Mouse (Mus musculus) liver, embryonic 14.5 days (tissue): ENCODE results near the gene Map2k3. TPM values are rescaled to one million over a fixed set of nuclear protein-coding genes. Genes with fewer than 3 reads are reported as not detected.

Experiments used
- ATAC-seq: fragments of 200-750 bp; cut with Nextera tagmentation; 2 replicates; pipeline ENCODE4 v1.8.0; 2017; ENCODE audit warnings: moderate number of reproducible peaks, mild to moderate bottlenecking, moderate library complexity; ENCODE audit not compliant: insufficient read depth
- DNase-seq, 3 experiments: peaks; one replicate each; pipeline ENCODE4 v3.0.0-alpha.2; 2012 to 2013; ENCODE audit warnings: low read depth in 3 of 3, low spot score in 3 of 3
- H3K27ac ChIP-seq: fragments of 300-500 bp; sonication (generic); 2 replicates; pipeline ENCODE4 v1.5.1; 2014; ENCODE audit warnings: moderate library complexity, mild to moderate bottlenecking, control low read depth, inconsistent platforms
- H3K27me3 ChIP-seq: fragments of 300-500 bp; sonication (generic); 2 replicates; pipeline ENCODE4 v1.6.1; 2014; ENCODE audit warnings: mild to moderate bottlenecking, low read length, moderate library complexity; ENCODE audit not compliant: control insufficient read depth, insufficient read depth
- H3K36me3 ChIP-seq: fragments of 300-500 bp; sonication (generic); replicated peaks from 2 replicates; pipeline ENCODE4 v1.6.1; 2014; ENCODE audit warnings: low read depth; ENCODE audit not compliant: control insufficient read depth, insufficient read depth
- H3K4me1 ChIP-seq, 2 experiments: fragments of 200-500 bp in 1 of 2; fragments of 300-500 bp in 1 of 2; sonication (generic) in 1 of 2; replicated peaks; 2 replicates each; pipeline ENCODE4 v1.6.1; 2012 to 2014; ENCODE audit warnings: antibody characterized with exemption in 1 of 2, inconsistent platforms in 1 of 2, low read length in 1 of 2; ENCODE audit not compliant: control insufficient read depth in 2 of 2, insufficient read depth in 2 of 2
- H3K4me2 ChIP-seq: fragments of 300-500 bp; sonication (generic); 2 replicates; pipeline ENCODE4 v1.6.1; 2014; ENCODE audit warnings: low read depth, mild to moderate bottlenecking, control low read depth, moderate library complexity
- H3K4me3 ChIP-seq, 2 experiments: fragments of 200-500 bp in 1 of 2; fragments of 300-500 bp in 1 of 2; sonication (generic) in 1 of 2; 2 replicates each; pipeline ENCODE4 v1.5.1; 2012 to 2014; ENCODE audit warnings: low read depth in 2 of 2, low read length in 2 of 2, mild to moderate bottlenecking in 2 of 2, control low read depth in 1 of 2, inconsistent platforms in 1 of 2, moderate library complexity in 1 of 2; ENCODE audit not compliant: insufficient read depth in 1 of 2
- H3K9ac ChIP-seq: fragments of 300-500 bp; sonication (generic); replicated peaks from 2 replicates; pipeline ENCODE4 v1.6.1; 2014; ENCODE audit warnings: mild to moderate bottlenecking, control low read depth, moderate library complexity
- H3K9me3 ChIP-seq: fragments of 300-500 bp; sonication (generic); 2 replicates; pipeline ENCODE4 v1.6.1; 2016; ENCODE audit warnings: low read length, mixed read lengths; ENCODE audit not compliant: control insufficient read depth
- CTCF ChIP-seq: IDR thresholded peaks from 2 replicates; pipeline ENCODE4 v1.5.1; 2016; ENCODE audit warnings: antibody characterized with exemption, low read depth, control low read depth
- EP300 ChIP-seq: IDR thresholded peaks from 2 replicates; pipeline ENCODE4 v1.6.1; 2016; ENCODE audit warnings: antibody characterized with exemption, low read depth
- WGBS: fragments of 180-500 bp; shearing (Covaris S2); extraction: QIAGEN DNeasy Blood & Tissue Kit; methylation state at CpG from one replicate; pipeline ENCODE4 v1.1.7; 2014; ENCODE audit not compliant: insufficient replicate concordance; 5-methylcytosine and 5-hydroxymethylcytosine counted together
- polyA plus RNA-seq, 2 experiments: library from polyadenylated mRNA; depleted of rRNA in 1 of 2; stranded (reverse) in 1 of 2; unstranded in 1 of 2; fragments of >200 nt; fragmentation: Nextera tagmentation in 1 of 2; extraction: Ambion mirVana in 1 of 2; gene quantifications; 2 replicates each; pipeline versions ENCODE4 v1.2.1 to v1.2.3; 2012 to 2014

Gene Map2k3
- polyA plus RNA-seq, 2 experiments, result 44.7 to 100 TPM

- Histone ChIP-seq H3K36me3 (no peaks in the 10 kb centered on the region), H3K27me3 (no peaks in the 10 kb centered on the region; the same call in 1 of the 2 replicates), H3K9me3 (no peaks in the 10 kb centered on the region), H3K9ac (no peak overlapping the region), H3K4me1 (no peaks in the 10 kb centered on the region), H3K4me3 (no peak overlapping the region), H3K27ac (no peak overlapping the region), H3K4me2 (no peak overlapping the region)
- no peak for DNase-seq
- no peak for ATAC-seq
- 56% methylated on average over 3 of the region's 3 CpGs for WGBS
- TF ChIP-seq EP300 (no peak), CTCF (no peak)
Observed at GRCm38 (mm10) chr11:60990428-60990827, 58.6 kb downstream of the Map2k3 start.

Other genes starting within 250 kb of the Map2k3 start
- 12.4 and 13.2 TPM in 2 replicates for gene Llgl1, start 232.3 kb upstream of the Map2k3 start, polyA plus RNA-seq (2012; rRNA removed)
- gene Llgl1, start 232.3 kb upstream of the Map2k3 start, polyA plus RNA-seq (2014; fragmentation: Nextera tagmentation; extraction: Ambion mirVana), result 8.5 and 11.0 TPM in 2 replicates
- gene Flii, start 204.8 kb upstream of the Map2k3 start, polyA plus RNA-seq (2012; rRNA removed), result 19.4 and 35.3 TPM in 2 replicates
- gene Flii, start 204.8 kb upstream of the Map2k3 start, polyA plus RNA-seq (2014; fragmentation: Nextera tagmentation; extraction: Ambion mirVana), result 22.5 and 25.7 TPM in 2 replicates
- 1.8 and 2.0 TPM in 2 replicates for gene Mief2, start 203.6 kb upstream of the Map2k3 start, polyA plus RNA-seq (2012; rRNA removed)
- gene Mief2, start 203.6 kb upstream of the Map2k3 start, polyA plus RNA-seq (2014; fragmentation: Nextera tagmentation; extraction: Ambion mirVana), result 1.8 and 2.5 TPM in 2 replicates
- gene Top3a, start 154.7 kb upstream of the Map2k3 start, polyA plus RNA-seq (2012; rRNA removed), result 3.7 and 4.4 TPM in 2 replicates
- 5.0 and 5.6 TPM in 2 replicates for gene Top3a, start 154.7 kb upstream of the Map2k3 start, polyA plus RNA-seq (2014; fragmentation: Nextera tagmentation; extraction: Ambion mirVana)
- 3.3 and 4.2 TPM in 2 replicates for gene Smcr8, start 154.5 kb upstream of the Map2k3 start, polyA plus RNA-seq (2012; rRNA removed)
- gene Smcr8, start 154.5 kb upstream of the Map2k3 start, polyA plus RNA-seq (2014; fragmentation: Nextera tagmentation; extraction: Ambion mirVana), result 3.0 and 3.6 TPM in 2 replicates
- gene Shmt1, start 120.3 kb upstream of the Map2k3 start, polyA plus RNA-seq (2012; rRNA removed), result 22.7 and 26.9 TPM in 2 replicates
- 34.2 and 41.8 TPM in 2 replicates for gene Shmt1, start 120.3 kb upstream of the Map2k3 start, polyA plus RNA-seq (2014; fragmentation: Nextera tagmentation; extraction: Ambion mirVana)
- gene Dhrs7b, start 101.4 kb upstream of the Map2k3 start, polyA plus RNA-seq (2012; rRNA removed), result 7.4 and 9.2 TPM in 2 replicates
- 22.3 and 24.2 TPM in 2 replicates for gene Dhrs7b, start 101.4 kb upstream of the Map2k3 start, polyA plus RNA-seq (2014; fragmentation: Nextera tagmentation; extraction: Ambion mirVana)
- gene Tmem11, start 52.8 kb upstream of the Map2k3 start, polyA plus RNA-seq (2012; rRNA removed), result 30.9 and 35.7 TPM in 2 replicates
- 25.1 and 27.5 TPM in 2 replicates for gene Tmem11, start 52.8 kb upstream of the Map2k3 start, polyA plus RNA-seq (2014; fragmentation: Nextera tagmentation; extraction: Ambion mirVana)
- 10.7 and 14.0 TPM in 2 replicates for gene Natd1, start 17.3 kb upstream of the Map2k3 start, polyA plus RNA-seq (2012; rRNA removed)
- gene Natd1, start 17.3 kb upstream of the Map2k3 start, polyA plus RNA-seq (2014; fragmentation: Nextera tagmentation; extraction: Ambion mirVana), result 11.1 and 15.0 TPM in 2 replicates
- 0.06 and 0.10 TPM in 2 replicates for gene Kcnj12, start 90.5 kb downstream of the Map2k3 start, polyA plus RNA-seq (2012; rRNA removed)
- gene Kcnj12, start 90.5 kb downstream of the Map2k3 start, polyA plus RNA-seq (2014; fragmentation: Nextera tagmentation; extraction: Ambion mirVana), result not detected in 2 replicates
- gene Tnfrsf13b, start 194.7 kb downstream of the Map2k3 start, polyA plus RNA-seq (2012; rRNA removed), result 2.7 and 3.9 TPM in 2 replicates
- gene Tnfrsf13b, start 194.7 kb downstream of the Map2k3 start, polyA plus RNA-seq (2014; fragmentation: Nextera tagmentation; extraction: Ambion mirVana), result 3.0 and 3.7 TPM in 2 replicates
- gene Usp22, start 243.0 kb downstream of the Map2k3 start, polyA plus RNA-seq (2012; rRNA removed), result 7.4 and 8.2 TPM in 2 replicates
- 12.8 and 13.6 TPM in 2 replicates for gene Usp22, start 243.0 kb downstream of the Map2k3 start, polyA plus RNA-seq (2014; fragmentation: Nextera tagmentation; extraction: Ambion mirVana)